Mouse (Mus musculus) adrenal gland, postnatal 10 days (tissue): ENCODE results near the gene Rufy4. TPM values are rescaled to one million over a fixed set of nuclear protein-coding genes. Genes with fewer than 3 reads are reported as not detected.
A peak's percentile ranks its signal among the peaks of the same experiment; 100 is the strongest.

ENCODE experiments used
- DNase-seq: peaks from one replicate; pipeline ENCODE4 v3.0.0; 2021; ENCODE audit warnings: mixed read lengths
- total RNA-seq, 2 experiments: library from RNA; stranded (reverse); gene quantifications; 2 replicates each; pipeline ENCODE4 v1.2.3; 2021

Rufy4 gene
- total RNA-seq, 2 experiments from 2014 or later = 3.4 to 4.3 TPM

DNA sequence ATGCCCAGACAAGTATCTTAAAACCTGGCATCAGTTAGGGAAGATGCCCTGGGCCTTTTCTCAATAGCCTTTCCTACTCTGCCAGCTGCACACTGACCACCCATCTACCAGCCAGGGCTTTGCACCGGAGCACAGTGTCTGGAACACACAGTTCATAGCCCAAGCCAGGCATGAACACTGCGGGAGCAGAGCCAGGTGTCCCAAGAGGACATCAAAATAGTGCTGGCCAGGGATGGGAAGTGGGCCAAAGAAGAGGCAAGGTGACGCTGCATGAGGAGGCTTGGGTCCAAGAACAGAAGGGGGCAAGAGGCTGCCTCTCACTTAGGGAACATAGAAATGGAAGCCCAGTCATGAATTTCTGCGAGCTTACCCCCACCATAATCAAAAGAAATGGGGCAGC lies 19.7 kb upstream of the Rufy4 start:
- peak; percentile 76 for DNase-seq

DNA sequence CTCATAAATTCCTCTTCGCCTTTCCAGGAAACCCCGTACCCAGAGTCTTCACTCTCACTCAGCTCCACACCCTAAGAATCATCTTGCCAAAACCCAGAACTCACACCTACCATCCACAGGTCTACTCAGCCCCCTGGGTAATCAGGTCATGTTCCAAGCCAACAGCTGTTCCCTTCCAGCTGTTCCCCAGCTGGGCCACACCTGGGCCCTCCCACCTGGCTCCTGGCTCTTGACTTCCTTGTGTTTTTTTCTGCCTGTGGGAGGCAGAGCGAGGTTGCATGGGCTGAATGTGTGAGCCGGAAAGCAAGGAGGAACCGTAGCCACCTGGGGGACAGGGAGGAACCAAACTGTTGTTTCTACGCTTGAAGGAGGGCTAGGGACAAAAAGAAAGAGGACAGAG lies 19.1 kb upstream of the Rufy4 start:
- no peak for DNase-seq

DNA sequence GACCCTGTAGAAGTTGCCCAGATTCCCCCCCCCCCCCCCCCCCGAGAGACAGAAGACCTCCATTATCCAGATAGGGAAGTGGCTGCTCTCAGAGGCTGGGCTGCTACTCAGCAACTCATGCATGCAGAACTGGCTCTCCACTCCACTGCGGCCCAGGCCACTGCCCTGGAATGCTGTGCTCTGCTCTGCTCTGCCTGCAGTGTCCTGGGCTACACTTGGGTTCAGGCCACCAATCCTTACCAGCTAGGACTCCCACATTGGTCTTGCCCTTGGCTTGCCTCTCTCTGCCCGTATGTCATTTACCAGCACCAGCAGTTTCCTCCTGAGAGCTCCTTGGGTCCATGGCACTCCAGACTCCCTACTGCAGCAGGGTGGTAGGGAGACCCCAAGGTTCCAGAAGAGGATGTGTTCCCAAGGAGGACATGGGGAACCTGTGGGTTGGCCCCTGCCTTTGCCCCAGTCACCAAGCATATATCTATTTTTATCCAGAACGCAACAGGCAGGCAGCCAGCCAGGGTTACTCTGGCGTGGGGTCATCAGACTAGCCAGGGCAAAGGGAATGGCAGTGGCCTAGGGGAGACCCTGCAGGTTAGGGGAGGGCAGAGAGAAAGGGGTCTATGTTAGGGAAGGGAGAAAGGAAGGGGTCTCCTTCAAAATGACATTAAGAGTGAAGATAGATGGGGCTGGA lies 17.3 kb upstream of the Rufy4 start:
- DNase-seq = peak; percentile 53

DNA sequence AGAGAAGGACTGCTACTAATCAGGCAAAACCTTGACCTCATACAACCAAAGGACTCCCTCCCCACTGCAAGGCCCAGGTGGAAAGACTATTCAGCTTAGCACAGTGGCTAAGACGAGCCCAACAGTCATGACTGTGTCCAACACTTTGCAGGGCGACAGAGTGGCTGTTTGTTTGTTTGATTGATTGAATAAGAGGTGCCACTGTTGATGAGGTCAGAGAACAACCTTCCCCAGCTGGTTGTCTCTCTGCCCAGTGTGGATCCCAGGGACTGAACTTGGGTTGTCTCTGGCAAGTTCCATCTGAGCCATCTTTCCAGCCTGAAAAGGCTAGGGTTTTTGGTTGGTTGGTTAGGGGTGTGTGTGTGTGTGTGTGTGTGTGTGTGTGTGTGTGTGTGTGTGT lies 15.7 kb upstream of the Rufy4 start:
- DNase-seq = no peak

DNA sequence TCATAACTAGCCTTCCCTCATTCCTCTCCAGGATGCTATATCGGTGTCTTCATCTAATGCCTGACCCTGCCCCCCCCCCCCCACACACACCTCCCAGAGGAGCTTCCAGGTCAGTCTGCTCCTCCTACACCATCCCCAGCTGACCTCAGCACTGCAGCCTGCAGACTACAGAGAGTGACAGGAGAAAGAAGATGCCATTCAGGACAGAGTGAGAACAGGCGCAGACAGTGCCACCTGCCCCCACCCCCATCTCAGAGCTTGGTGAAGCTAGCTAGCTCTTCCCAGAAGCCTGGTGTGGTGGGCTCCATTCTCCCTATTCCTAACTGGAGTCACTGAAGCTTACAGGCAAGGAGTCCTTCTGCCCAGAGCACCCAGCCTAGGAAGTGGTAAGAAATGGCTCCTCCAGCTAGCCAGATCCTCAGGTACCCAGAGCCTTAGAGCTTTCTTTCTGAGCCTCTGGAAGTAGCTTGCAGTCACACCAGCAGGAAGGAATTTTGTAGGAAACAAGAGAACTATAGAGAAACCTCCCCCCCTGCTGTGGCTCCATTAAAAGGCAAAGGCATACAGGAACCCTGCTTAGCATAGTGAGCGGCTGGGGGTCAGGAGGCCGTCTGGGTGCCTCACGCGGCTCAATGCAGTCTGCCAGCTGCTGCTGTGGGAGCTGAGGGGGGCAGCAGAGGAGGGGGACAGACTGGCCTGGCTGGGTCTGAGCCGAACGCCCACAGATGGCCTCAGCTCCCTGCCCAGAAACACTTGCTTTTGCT lies 14.2 kb upstream of the Rufy4 start:
- DNase-seq = peak; percentile 45

DNA sequence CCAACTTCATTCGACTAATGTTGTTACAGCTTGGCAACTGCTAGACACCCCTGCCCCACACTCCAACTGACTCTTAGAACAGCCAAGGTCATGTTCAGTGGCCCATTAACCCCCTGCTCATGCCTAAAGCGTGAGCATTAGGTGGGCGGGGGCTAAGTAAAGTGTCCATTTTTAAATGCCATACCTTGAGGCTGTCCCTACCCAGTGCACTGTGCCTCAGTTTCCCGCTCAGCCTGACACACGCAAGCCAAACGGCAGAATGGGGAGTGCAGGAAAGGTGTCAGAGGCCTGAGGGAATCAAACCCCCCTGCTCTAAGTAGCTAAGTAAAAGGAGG lies 13.7 kb upstream of the Rufy4 start:
- DNase-seq = no peak

DNA sequence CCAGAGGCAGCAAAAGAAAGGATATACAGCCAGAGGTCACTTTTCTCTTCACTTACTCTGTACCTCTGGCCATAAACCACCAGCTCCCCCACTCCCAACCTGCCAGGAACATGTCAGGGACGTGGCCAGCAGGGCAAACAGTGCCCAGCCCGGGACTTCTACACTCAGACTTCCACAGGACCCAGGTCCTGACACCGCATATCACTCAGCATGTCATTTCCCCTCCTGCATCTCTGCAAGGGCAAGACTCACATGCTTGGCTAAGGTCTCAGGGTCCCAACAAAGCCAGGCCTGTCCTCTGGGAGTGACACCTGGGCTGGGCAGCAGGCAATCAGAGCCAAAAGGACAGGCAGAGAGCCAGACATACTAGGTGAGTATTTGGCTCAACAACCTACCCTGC lies 12.3 kb upstream of the Rufy4 start:
- peak; percentile 51 for DNase-seq

DNA sequence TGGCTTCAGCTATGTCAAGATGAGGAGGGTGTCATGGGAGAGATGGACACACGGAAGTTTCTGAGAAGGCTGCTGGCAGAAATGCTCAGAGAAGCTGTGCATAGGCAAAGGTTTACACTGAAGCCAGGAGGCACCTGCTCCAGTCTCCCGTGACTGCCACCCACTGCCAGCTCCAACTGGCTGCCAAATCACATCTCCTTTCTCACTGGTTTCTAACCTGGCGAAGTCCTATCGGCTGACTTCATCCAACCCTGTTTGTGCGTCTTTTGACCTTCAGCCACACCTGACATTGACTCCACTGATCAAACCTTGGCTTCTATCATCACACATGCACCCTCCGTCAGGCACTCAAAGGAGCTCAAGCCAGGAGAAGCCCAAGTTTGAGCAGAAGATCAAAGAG lies 7.5 kb upstream of the Rufy4 start:
- no peak for DNase-seq

DNA sequence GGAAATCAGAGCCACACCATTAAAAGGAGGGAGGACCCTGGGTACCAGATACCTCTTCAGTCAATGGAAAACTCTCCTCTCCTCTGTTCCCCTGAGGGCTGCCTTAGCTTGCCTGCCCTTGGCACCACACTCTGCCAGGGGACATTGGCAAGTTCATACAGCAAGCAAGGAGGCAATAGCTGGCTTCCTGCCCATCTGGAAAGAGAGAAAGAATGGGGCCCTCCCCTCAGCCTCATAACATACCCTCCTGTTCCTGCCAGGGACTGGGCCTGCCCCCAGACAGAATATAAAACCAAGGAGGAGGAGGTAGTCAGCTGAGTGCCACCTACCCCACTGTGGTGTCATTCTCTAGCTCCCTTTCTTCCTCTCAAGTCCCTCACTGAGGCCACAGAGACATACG lies 6.2 kb upstream of the Rufy4 start:
- DNase-seq = peak; percentile 78

DNA sequence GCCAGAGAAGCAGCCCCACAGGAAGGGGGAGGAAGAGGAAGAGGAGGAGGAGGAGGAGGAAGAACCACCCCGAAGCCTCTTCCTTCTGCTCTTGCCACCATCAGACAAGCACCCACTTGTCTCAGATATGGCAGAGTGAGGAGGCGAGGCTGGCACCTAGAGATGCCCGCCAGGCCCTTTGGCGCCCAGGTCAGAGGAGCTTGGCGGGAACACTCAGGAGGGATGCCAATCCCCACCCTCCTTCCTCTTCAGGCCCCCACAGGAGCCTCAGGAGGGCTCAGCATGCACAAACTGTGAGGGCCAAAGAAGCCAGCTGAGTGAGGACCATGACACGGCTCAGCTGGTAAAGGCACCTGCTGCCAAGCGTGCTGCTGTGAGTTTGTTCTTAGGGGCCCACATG lies 4.2 kb upstream of the Rufy4 start:
- no peak for DNase-seq

DNA sequence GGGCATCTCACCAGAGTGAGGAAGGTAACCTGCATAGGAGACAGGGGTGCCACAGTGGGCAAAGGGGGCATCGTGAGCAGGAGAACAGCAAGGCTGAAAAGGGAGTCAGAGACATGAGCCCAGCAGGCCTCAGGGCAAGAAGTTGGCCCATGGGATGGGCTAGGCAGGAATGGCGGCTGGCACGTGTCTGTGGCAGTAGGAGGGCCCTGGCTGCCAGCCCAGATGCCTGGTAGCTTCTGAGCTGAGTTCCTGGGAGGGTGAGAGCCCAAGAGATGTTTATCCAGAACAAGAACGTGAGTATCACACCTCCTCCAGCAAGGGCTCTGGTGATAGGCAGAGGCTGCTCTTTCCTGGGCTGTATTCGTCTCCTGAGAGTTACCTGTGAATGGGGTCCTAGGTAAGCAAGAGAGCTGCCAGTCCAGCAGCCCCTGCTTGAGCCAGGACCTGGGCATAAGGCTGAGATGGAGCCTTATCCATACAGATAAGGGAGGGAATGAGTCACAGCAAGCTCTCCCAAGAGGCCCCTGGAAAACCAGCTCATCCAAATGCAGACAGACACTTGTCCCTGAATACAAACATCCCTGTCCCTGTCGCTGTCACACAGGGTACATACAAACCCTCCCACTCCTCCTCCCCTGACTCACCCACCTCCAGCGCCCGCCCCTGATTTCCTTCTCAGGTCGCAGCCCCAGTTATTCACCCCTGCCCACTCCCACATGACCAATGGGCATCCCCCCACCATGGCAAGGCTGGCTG lies 3.3 kb upstream of the Rufy4 start:
- peak; percentile 88 for DNase-seq

DNA sequence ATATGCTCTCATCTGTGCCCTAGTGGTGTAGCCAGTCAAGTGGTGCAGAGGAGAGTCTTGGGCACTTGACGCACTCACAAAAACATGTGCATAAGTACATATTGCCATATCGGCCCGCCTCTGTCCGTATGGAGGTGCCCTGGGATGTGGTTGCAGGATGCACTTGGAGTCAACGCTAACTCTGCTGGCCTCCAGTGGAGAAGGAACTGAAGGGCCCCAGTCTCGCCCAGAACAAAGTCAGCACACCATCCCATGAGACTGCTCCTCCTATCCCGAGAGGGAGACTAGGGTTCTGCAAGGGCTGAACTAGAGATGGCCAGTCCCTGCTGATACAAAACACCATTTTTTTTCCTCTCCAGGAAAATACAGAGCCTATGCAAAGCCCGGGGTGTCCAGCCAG lies 2.1 kb upstream of the Rufy4 start:
- no peak for DNase-seq

DNA sequence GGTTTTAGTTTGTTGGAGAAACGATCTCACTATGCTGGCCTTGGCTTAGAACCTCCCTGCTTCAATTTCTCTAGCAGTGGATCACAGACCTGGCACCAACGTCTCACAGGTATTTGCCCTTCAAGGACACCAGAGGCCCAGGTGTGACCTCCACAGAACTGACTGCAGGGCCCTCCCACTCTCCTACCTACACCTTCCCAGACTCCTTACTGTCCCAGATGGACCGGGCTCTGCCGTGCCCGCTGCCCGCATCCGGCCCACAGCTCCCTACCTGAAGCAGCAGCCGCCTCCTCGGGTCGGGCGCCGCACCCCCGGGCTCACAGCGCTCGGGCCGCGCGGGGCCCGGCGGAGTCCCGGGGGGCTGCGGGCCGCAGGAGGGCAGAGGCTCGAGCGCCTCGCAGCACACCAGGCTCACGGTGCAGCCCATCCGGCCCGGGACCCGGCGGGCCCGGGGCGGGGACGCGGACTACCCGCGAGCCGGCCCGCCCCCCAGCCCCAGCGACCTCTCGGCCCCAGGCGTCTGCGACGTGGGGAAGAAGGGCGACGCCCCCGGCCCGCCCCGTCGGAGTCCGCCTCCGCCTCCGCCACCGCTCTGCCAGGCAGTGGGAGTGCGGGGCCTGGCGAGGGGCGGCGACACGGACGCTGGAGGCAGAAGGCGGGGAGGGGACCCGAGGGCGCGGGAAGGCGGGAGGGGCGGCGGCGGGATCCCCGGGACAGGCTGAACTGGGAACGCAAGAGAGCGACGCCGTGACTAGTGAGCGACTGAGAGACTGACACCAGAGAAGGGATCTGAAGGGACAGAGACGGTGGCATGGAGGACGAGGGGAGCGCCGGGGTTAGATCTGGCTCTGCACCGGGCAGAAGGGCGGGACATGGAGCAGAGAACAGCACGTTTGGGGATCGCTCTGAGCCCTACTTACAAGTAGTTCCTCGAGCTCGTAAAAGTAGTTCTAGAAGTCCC lies 1.0 kb upstream of the Rufy4 start, which contains the start of gene Tns1:
TSS of gene Tns1 (minus strand) at position 429 of the 961 bp plus-strand sequence.
- peak; percentile 82 for DNase-seq

DNA sequence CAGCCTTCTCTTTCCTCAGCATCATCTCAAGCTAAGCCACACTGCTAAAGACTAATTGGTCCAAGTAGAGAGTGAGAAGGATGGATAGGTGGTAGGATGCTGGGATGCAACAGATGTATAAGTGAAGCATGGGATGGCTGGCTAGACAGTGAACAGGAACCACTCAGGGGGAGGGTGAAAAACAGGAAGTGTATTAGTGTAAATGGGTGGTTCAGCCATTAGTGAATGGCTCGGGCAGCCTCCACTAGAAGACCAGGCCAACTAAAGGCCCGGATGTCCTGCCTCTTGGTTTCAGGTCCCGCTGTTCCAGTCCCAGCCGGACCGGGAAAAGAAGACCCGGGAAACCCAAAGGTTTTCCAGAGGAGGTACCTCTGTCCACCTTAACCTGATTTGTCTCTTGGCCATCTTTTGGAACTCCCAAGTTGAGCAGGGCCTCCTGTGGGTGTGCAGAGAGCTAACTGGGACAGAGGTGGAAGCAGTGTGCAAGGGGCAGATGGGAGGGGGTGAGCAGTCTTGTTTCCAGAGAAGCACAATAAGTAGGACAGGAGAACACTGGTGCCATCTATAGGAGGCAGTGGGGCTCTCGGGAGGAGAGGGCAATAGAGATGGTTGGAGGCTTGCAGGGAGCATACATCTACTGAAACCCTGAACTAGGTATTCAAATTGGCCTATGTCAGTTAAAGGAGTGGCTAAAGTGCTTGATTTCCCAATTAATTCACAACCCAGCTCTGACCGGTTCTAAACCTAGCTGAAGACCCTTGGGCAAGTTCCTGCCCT lies 5.7 kb downstream of the Rufy4 start:
- DNase-seq = no peak

DNA sequence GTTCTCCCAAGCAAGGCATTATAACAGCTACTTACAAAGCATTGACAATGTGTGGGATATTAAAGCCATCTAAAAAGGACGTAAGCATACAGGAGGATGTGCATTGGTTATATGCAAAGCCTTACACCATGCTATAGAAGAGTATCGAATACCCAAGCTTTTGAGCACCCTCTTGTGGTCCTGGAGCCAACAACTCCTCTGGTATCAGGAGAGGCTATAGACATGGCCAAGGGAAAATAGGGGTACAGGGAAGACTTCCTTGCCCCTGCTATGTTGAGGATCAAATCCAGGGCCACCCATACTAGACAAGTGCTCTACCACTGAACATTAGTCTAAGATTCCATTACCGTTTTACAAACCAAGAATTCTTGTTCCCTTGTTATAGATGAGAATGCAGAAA lies 6.7 kb downstream of the Rufy4 start:
- DNase-seq = no peak

DNA sequence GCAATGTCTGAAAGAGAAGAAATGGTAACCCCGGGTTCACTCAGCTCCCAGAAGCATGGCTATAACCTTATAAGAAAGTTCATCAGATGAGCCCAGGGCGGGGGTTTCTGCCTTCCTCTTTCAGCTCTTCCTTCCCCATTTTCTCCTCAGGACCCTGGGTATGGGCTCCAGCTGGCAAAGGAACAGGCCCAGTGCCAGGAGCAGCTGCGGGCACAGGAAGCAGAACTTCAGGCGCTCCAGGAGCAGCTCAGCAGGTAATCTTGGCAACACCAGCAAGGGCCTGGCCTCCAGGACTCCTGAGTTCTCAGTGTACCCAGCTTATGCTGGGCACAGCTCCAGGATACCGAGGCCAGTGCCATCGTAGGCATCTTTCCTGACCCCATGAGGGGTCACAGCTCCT lies 8.6 kb downstream of the Rufy4 start:
- DNase-seq = no peak

DNA sequence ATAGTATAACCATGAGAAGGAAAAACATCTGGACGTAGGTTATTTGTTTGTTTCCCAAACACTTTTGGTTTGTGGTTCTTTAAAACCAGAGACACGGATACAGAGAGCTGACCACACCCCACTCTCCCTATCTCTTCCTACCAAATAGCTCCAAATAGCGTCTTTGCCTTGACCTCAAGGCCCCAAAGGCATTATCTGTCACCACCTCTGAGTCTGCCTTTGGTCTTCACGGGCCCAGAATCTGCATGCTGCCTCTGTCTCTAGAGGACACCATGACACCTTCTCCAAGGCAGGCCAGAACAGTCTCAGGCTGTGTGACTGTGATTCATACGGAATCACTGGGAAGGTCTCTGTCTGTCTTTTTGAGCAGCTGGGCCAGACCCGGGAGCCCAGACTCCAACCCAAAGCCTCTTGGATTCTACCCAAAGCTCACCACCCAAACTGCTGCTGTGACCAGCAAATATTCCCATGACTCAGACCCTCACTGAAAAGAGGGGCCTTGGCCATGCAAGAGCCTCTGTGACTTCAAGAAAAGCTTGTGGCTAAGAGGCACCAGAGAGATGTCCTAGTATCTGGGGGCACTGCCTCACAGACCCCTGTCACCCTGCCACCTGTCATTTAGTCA lies 10.1 kb downstream of the Rufy4 start:
- DNase-seq = no peak

DNA sequence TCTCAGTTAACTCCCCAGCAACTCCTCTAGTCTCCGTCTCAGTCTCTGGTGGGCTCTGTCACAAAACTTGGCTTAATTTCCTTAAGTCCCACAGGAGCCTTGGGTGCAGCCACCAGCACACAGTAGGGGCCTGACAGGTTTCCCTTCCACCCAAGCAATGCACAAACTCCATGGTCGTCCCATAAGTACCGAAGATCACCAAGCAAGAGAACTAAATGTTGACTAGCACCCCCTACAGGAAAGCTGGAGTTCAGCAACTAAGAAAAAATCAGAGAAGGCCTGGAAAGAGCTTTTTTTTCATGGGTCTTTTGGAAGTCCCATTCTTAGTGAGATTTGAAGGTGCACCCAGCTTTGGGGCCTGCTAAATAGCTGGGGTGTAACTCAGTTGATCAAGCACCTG lies 14.1 kb downstream of the Rufy4 start:
- DNase-seq = no peak

DNA sequence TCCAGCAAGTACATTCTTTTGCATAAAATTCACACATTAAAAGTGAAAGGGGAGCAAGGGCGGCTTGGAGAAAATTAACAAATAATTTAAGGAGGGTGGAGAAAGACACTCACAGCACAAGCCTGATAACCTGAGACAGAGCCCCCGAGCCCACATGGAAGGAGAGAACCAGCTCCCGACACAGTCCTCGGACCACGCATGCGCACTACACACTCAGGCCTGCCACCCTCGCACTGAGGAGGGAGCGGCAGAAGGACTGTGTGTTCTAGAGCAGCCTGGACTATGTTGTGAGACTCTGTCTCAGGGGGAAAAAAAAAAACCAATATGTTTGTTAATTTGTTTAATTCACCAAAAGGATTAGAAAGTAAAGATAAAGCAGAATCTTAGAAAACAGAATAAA lies 16.4 kb downstream of the Rufy4 start:
- DNase-seq = no peak

DNA sequence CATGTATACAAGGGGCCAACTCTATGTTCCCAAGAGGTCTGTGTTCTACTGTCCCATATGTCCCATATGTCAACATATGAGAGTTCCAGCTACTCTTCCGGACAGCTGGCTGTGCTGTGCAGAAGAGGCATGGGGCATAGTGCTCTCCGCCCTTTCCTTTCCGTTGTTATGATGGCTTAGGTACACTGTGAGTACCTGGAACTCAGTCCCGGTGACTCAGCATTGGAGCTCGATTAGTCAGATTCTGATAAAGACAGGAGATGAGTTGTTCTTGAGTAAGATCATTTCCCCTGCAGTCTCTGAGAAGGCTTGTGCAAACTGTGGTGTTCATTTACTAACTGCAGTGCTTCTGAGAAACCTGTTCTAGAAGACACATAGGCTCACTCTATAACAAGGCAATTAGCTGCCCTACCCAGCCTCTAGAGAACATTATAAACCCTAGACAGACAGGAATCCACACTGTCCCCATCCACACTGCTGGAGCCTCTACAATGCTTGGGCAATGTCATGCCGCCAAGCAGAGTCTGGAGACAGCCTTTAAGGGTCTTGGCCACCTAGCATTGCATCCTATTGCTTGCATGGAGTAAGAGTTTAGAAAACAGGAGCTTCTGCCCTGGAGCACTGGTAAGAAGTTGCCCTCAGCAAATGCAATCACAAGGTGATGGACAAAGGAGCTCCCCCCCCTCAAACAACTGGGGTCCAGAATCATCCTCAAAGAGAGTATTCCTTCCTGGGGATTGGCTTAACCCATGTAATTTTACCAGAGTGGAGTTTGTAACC lies 24.0 kb downstream of the Rufy4 start:
- DNase-seq = no peak
